Mouse (Mus musculus): ENCODE results near the gene Tacc2.

GRCm38 (mm10) chr7:130577388-130578003 lies at the start of gene Tacc2:
- TF ChIP-seq CTCF (IDR thresholded peaks at IDR 0.05) = no peak
- no peak; the same call in 1 of the 2 replicates for TF ChIP-seq EP300 (IDR thresholded peaks at IDR 0.05)
